Mouse (Mus musculus) cerebellum, adult 9-10 months (tissue): ENCODE measurements around the gene Nrf1.

Experiments used
- DNase-seq: peaks from one replicate; pipeline ENCODE4 v3.0.0; 2022

The Nrf1 gene

GRCm38 (mm10) chr6:30178023-30178639 is 130.3 kb downstream of the Nrf1 start:
- no peak for DNase-seq

GRCm38 (mm10) chr6:30179046-30179445 is 131.3 kb downstream of the Nrf1 start:
- no peak for DNase-seq

- no peak for DNase-seq
Observed at GRCm38 (mm10) chr6:30180321-30180720, 132.5 kb downstream of the Nrf1 start.

GRCm38 (mm10) chr6:30182038-30182437 is 134.2 kb downstream of the Nrf1 start:
- DNase-seq: no peak

- no peak for DNase-seq
Observed at GRCm38 (mm10) chr6:30183624-30184023, 135.8 kb downstream of the Nrf1 start.

GRCm38 (mm10) chr6:30195656-30196055 is 147.9 kb downstream of the Nrf1 start:
- DNase-seq: no peak

GRCm38 (mm10) chr6:30196143-30196542 is 148.4 kb downstream of the Nrf1 start:
- no peak for DNase-seq
